Mouse (Mus musculus): ENCODE data around the gene Sart3.

Sart3 gene

DNA sequence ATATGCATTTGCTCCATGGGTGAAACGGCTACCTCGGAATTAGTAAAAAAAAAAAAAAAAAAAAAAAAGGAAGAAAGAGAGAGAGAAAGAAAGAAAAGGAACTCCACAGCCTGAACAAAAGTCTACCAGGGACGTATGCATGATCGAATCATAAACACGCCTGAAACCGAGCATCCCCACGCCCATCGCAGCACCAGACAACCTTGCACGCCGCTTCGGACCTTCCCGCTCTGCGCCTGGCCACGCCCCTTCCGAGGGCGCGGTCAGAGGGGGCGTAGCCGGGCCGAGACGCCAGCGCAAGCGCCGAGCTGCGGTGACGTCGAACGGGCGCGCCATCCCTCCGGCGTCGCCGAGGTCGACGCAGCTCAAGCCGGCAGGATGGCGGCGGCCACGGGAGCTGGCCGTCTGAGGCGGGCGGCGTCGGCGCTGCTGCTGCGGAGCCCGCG lies at the start of gene Sart3, which contains the start of gene Iscu:
Gene Sart3 (minus strand): TSS at position 61 of the 446 bp plus-strand sequence.
Gene Iscu (plus strand): TSS at position 299 of the 446 bp plus-strand sequence.
- DNase-seq, result peak; percentile 98

DNA sequence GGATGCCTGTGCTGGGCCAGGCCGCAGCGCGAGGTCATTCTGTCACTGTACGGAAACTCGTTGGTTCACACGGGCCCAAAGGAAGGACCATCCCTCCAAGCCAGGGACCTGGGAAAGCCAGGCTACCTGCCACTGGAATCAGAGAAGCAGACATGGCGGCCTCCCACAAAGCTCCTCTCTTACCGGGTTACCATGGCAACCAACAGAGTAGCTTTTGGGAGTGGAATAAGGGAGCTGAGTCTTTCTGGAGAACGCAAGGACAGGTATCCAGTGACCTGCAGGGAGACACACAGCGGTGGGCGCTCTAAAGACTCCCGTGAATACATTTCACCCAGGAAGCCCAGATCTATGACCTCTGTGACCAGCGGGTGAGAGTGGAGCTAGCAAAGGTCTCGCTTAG lies 46.3 kb upstream of the Sart3 start:
- no peak for DNase-seq

DNA sequence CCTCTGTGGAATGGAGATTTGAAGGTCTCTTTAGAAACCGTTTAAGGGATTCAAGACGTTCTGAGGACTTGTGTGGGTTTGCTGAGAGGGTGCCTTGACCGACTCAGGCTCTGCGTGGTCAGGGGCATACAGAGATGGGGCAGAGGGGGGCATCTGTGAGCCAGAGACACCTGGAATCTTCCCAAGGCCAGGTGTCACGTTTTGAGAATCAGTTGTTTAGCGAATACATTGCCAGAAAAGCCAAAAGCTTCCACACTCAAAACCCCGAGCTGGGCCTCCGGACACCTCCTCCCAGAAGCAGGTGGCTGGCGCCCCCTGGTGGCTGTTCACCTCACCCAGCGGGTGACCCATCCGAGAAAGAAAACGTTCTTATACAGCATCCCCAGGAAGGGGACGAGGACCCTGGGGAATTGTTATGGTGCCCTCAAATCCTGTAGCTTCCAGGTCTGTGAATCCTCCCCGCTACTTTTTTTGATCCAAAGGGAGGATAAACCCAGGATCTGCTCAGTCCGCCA lies 43.4 kb upstream of the Sart3 start:
- DNase-seq, result peak; percentile 89 to 90

DNA sequence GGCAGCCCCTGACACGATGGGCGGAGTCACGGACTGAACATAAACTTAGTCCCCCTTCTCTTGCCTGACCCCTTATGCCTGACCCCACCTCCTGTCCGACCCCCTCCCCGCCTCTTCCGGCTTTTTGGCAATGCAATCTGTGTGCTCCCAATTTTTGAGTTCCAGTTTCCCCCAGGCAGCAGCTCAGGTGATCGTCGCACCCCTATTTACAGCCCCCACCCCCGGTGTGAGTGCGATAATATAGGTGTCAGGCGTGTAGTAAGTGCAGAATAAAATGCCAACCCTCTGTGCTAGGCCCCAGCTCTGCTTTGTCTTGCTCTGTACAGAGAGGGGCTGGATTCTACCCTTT lies 42.7 kb upstream of the Sart3 start:
- no peak for DNase-seq

DNA sequence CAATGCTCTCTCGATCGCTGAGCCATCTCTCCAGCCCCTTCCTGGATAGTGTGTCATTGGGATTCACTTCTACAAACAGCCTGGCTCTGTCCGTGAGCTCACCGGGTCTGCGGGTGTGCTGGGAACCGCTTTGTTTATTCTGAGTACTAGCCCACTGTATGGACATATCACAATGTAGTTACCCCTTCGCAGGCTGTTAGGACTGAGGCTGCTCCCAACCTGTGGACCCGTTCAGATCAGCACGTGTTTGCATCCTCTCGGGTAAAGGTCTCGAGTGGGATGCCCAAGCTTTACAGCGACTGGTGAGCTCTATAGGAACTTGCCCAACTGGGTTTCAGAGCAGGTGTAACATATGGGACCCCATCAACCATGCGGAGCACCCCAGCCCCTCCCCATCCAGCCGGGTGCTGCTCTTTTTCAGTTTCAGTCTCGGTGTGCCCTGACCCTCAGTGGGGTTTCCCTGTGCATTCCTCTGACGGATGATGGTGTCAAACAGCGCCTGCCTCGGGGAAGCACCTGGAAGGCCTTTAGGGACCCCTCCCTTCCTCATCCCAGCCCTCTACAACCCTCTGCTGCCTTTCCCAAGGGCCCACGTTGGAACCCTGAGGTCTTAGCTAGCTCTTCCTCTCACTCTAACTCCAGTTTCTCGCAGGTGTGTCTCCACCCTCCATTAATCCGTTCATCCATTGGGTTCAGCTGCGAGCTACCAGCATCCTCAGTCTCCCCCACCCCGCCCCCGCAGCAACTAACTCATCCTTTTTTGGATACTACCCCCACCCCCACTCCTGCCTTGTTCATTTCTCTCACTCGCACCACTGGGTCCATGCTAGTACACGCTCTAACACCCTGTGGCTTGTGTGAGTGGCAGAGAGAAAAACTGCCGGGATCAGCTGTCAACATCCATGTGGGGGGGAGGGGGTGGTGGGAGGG lies 42.1 kb upstream of the Sart3 start:
- peak; percentile 55 to 61 for DNase-seq

DNA sequence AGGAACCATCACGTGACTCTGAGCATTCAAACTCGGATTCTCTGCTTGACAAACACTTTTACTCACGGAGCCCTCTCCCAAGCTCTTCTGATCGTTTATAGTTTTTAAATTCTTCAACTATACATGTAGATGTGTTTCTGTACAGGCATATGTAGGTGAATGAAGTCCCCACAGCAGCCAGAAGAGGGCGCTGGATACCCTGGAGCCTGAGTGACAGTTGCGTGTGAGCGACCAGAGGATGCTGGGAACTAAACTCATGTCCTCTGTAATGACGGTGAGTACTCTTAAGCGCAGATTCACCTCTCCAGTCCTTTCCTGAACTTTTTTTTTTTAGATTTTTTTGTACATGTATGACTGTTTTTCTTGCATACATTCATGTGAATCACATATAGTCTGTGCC lies 41.3 kb upstream of the Sart3 start:
- peak; percentile 78 to 79 for DNase-seq

DNA sequence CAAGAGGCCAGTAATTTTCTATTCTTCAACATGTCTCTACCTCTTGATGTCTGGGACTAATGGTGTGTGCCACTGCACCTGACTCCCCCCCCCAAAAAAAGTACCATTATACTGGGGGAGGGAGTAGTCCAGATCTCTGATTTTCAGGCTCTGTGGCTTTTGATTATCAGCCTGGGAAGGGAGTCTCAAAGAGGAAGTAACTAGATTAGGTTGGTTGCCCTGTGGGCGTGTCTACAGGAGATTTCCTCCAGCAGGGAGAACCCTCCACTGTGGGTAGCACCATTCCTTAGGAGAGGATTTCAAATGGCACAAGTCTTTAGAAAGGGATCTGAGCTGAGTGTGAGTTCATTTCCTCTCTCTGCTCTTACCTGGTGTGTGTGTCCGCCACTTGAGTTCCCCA lies 40.3 kb upstream of the Sart3 start:
- peak in 1 of 2 experiments; percentile 39 for DNase-seq

DNA sequence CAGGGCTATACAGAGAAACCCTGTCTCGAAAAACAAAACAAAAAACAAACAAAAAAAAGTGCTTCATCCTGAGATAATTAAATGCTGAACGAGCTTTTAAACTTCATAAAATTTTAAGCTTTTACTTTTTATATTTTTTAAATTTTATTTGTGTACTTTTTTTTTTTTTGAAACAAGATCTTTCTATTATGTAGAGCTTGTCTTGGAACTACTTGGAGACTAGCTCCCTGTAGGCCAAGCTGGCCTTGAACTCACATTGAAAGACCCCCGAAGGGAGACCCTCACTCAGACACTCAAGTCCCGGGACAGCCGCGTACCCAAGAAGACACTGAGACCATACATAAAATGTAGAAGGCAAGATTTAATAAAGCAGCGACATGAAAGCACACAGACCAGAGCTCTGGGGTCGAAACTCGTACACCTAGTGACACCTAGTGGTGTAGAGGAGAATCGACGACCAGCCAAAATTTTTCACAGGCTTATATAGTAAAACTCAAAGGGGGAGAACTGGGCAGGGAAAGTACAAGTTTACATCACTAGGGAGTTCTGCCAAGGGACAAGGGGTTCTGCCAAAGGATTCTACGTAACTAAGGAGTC lies 39.6 kb upstream of the Sart3 start:
- peak; percentile 49 to 61 for DNase-seq

DNA sequence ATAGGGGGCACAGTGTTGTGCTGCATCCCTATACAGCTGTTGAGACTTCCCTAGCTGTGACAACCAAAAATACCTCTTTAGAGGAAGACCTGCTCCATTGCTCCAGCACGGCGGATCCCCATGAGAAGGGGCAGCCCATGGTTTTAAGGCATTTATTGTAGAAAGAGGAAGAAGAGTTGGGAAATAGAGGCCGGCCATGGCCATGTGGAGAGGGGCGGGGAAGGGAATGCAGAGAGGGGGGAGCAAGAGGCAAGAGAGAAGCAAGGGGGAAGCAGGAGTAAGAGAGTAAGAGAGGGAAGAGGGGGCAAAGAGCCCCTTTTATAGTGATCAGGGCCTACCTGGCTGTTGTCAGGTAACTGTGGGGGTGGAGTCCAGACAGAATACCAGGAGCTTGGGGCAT lies 37.8 kb upstream of the Sart3 start:
- DNase-seq, result no peak

DNA sequence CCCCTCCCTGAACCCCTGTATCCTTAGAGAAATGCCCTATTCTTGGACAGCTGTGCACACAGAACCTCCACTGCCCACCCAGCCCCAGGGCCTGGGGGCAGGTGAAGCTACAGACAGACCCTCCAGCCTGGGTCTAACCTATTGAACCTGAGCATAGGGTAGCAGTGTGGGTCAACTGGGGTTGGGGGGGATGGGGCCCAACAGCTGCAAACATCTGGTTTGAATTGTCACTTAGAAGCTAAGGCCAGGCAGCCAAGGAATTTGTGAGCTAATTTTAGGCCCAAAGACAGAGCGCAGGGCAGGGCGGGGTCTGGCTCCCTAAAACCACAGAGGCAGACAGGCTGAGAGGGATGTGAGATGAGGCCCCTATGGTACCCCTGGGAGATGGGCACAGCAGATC lies 35.9 kb upstream of the Sart3 start:
- no peak for DNase-seq

DNA sequence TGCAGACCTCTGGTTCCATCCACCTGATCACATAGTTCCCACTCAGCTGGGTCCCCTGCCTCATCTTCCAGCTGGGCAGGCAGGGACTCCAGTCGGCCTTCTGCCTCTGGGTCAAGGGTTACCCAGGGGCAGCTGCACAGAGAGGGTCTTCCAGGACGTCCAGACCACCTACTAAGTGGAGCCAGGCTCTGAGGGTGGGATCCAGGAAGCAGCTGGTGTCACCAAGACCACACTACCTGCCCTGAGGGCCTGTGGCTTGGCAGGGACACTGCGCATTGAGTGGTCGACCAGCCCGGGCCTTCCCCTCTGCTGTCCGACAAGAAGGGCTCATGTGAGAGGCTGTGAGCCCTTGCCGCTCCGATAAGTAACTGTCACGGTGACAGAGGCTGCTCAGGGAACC lies 35.4 kb upstream of the Sart3 start:
- DNase-seq, result no peak

DNA sequence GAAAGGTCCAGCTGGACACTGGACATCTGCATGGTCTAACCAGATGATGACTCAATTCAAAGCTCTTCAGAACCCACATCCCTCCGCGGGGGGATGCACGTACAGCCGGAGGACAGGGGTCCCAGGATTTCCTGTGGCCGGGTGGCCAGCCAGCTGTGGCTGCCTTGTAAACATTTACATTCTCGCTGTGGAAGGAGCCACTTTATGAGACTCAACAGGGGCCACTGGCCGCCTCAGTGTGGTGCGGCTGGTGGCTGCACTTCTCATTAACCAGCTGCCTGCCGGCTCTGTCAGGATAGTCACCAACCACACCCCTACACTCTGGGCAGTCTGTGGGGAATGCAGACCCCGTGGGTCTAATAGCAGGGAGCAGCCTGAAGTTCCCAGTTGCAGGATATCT lies 34.1 kb upstream of the Sart3 start:
- no peak for DNase-seq

DNA sequence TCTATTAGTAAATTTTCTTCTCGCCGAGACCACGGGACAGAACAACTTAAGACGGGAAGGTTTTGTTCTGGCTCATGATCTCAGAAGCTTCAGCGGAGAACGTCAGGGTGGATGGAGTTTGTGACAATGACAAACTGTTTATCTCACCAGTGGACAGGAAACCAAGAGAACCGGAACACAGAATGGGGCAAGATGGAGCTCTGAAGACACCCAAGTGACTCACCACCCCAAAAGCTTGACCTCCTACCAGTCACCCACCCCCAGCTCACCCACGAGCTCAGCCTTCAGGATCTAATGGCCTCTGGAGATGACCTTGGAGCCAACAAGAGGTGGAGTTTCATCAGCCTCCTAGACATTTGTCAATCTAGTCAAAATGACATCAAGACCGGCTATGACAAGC lies 33.0 kb upstream of the Sart3 start:
- no peak for DNase-seq

DNA sequence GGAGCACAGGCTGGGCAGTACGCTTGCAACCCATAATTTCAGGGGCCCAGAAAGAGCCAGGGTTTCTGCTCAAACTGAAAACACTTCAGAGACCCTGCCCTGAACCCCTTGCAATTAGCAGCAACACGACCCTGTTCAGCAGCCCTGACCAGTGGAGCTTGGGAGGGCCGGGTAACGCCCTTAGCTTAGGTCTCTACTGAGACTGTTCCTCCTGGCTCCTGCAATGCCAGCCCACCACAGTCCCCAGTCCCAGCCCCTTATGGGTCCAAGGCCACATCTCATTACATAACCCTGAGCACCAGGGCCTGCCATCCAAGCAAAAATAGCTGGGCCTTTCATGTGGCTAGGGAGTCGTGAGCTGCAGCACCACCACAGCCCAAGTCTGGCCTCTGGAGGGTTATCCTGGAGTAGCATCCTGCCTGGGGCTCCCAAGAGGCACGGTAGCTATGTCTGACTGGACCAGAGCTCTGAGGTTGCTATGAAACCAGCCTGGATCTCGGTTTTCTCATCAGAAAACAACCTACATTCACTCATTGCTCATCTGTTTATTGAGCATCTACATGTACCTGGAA lies 32.2 kb upstream of the Sart3 start:
- DNase-seq, result no peak

DNA sequence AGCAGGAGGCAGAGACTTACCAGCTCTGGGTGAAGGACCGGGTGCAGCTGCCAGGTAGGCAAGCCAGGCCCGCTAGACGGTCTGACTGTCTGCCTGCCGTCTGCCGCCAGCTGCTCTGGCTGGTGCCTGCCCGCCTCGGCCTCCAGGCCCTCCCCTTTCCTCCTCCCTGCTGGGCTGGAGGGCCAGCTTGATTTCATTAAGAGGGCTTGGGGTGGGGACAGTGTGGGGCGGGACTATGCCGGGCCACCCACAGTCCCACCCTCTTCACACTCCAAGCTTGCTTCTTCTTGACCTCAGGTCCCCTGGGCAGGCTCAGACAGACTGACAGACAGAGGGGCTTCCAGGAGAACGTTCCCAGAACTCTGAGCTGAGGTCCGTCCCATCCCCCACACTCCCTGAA lies 28.0 kb upstream of the Sart3 start, which contains the start of gene Tmem119:
Gene Tmem119 (minus strand): TSS at position 237 of the 400 bp plus-strand sequence.
- no peak for DNase-seq

DNA sequence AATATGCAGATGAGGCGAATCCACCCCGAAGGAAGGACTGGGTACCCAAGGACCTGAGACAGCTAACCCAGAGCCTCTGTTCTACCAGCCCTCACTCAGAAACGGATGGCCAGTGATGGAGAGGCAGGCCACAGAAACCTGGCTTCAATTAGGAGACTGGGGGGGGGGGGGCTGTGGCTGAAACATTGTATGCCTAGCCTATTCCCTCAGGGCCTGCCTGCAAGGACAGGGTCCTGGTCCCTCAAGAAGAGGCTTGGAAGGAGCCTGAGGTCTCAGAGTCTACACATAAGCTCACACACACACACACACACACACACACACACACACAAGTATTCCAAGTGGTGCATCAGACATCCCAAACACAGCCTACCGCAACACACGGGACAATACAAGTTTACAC lies 27.4 kb upstream of the Sart3 start:
- no peak for DNase-seq

DNA sequence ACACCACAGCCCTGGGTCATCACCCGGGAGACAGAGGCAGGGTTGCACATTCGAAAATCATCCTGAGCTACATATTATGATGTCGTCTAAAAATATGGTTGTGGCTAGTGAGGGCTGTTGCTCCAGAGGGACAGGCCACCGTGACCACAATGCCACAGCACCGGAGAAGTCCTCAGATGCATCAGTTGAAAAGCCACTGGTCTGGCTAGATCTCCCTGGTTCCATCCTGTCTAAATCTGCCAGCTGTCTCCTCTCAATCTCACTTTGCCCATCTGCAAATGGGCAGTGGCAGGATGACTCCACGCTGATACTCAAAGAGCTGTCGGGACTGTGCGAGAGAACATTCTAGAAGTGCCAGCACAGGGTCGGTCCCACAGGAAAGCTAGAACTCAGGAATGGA lies 26.2 kb upstream of the Sart3 start:
- no peak for DNase-seq

DNA sequence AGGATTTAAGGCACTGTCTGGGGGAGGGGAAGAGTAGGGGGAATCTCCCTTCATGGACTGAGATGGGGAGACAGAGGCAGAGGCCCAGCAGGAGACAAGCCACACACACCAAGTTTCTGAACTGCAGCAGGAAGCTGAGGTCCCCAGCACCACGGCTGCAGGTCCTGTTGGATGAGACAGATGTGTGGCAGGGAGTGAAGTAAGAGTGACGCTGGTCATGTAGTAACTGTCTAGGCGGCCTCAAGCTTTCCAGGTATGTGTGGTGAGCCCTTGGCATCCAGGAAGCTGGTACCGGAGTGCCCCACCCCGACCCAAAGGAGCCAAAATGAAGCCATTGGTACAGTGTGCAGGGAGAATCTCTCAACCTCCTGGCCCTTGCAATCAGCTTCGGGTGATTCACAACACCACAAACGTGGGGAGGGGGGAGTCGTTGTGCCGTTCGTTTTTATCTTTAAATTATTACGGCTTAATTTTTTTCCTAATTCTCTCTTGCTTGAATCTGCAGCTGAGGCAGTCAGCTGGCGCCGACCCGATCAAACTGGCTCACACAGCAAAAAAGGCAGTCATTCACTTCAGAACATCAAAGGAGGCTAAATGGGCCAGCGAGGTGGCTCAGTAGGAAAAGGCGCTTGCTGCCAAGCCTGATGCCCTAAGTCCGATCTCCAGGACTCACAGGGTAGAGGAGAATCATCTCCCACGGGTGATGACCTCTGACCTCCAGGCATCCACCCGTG lies 25.0 kb upstream of the Sart3 start:
- DNase-seq, result no peak

DNA sequence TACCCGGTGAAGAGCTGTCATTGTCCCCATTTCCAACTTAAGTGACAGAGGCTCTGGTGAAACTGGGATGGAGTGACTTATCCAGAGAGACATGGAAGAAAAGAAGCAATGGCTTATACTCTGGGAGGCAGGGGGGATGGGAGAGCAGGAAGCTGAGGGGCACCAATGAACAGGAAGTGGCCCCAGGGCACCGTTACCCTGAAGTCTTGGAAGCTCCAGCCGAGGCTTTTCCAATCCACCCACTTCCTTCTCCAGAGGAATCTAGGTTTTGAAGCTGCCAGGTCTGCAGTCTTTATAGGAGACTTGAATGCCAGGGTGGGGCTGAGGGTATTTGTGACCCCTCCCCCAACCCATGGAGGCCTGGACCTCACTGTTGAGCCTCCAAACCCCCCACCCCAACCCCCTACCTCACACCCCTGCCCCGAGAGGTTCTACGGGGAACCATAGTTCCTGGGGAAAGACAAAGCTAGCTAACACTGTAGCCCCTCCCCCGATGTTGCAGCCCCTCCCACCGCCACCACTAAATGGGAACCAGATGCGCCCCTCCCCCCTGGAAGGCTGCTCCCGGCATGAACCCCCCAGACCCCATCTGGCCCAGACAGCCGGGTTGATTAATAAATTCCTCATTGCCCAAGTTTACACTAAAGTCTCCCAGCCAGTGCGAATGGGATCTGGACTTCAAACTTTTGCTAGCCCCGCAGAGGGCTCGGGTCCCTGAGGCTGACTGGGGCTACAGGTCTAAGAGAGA lies 24.3 kb upstream of the Sart3 start:
- no peak for DNase-seq

DNA sequence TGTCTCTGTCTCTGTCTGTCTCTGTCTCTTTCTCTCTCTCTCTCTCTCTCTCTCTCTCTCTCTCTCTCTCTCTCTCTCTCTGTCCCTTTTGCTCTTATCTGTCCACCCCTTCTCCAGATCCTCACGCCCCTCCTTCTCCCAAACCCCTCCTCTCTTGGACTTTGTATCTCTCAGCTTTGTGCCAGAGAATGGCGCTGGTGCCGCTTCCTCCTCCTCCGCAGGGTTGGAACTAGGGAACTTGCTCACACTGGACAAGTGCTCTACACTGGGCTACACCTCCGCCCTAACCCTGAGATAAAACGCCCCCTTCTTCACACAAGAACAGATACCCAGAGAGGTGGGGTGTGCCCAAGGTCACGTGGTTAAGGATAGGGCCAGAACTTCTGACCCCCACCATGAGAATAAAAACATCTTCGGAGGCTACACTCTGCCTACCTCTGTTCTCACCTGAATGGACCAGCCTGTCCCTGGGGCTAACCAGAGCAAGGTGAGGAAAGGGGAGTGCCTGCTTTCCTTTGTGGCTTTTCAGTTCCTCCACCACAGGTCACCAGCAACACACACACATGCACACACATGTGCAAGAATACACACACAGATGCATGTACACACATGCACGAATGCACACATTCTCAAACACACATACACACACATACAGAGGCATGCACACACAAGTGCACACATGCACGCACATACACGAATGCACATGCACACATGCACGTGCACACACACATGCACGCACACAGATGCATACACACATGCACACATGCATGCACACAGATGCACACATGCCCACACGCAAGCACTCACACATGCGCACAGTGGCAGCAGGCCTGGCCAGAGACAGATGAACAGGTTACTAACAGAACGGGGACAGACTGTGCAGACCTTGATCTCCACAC lies 19.1 kb upstream of the Sart3 start:
- no peak for DNase-seq

Data from B cell, adult 2 months (primary cell).